Mouse (Mus musculus) cerebral cortex, adult 2 months (tissue): ENCODE results near the gene Rbm6.

Experiments
- WGBS: fragments of 180-500 bp; shearing (Covaris S2); methylation state at CpG from one replicate; pipeline ENCODE4 v1.1.7; 2018; 5-methylcytosine and 5-hydroxymethylcytosine counted together

Gene Rbm6

GRCm38 (mm10) chr9:107872350-107873098, 513 bp downstream of the Rbm6 start:
- under 1% methylated on average over 80 of the region's 80 CpGs for WGBS

GRCm38 (mm10) chr9:107866081-107866480, 7.0 kb downstream of the Rbm6 start:
- 96% methylated on average over 2 of the region's 2 CpGs for WGBS

- WGBS = 69% methylated on average over 1 of the region's 1 CpGs
These were observed 8.5 kb downstream of the Rbm6 start for GRCm38 (mm10) chr9:107864493-107864892.

- 79% methylated on average over 3 of the region's 3 CpGs for WGBS
These were observed 14.7 kb downstream of the Rbm6 start for GRCm38 (mm10) chr9:107858343-107858742.

GRCm38 (mm10) chr9:107848922-107849321, 24.1 kb downstream of the Rbm6 start:
- WGBS = 99% methylated on average over 7 of the region's 7 CpGs

GRCm38 (mm10) chr9:107842709-107843108, 30.3 kb downstream of the Rbm6 start:
- 94% methylated on average over 2 of the region's 2 CpGs for WGBS

GRCm38 (mm10) chr9:107838869-107839268, 34.2 kb downstream of the Rbm6 start:
- 63% methylated on average over 1 of the region's 1 CpGs for WGBS

- 72% methylated on average over 3 of the region's 3 CpGs for WGBS
These were observed 39.2 kb downstream of the Rbm6 start for GRCm38 (mm10) chr9:107833826-107834225.

GRCm38 (mm10) chr9:107812132-107812531, 60.9 kb downstream of the Rbm6 start:
- 83% methylated on average over 1 of the region's 1 CpGs for WGBS

GRCm38 (mm10) chr9:107810985-107811384, 62.1 kb downstream of the Rbm6 start:
- 95% methylated on average over 2 of the region's 2 CpGs for WGBS

- WGBS = 86% methylated on average over 6 of the region's 6 CpGs
These were observed 81.3 kb downstream of the Rbm6 start for GRCm38 (mm10) chr9:107791714-107792113.

GRCm38 (mm10) chr9:107782536-107783203, 90.4 kb downstream of the Rbm6 start:
- 56% methylated on average over 11 of the region's 11 CpGs for WGBS

GRCm38 (mm10) chr9:107774411-107774810, 98.6 kb downstream of the Rbm6 start:
- WGBS = 94% methylated on average over 3 of the region's 3 CpGs

- 62% methylated on average over 2 of the region's 2 CpGs for WGBS
These were observed 101.3 kb downstream of the Rbm6 start for GRCm38 (mm10) chr9:107771782-107772181.

GRCm38 (mm10) chr9:107770374-107771290, 102.4 kb downstream of the Rbm6 start, which contains the start of gene Rbm5:
Gene Rbm5, minus strand, starts transcription at chr9:107770996.
- under 1% methylated on average over 60 of the region's 60 CpGs for WGBS

GRCm38 (mm10) chr9:107770037-107770373, 103.0 kb downstream of the Rbm6 start:
- WGBS = under 1% methylated on average over 9 of the region's 9 CpGs

- WGBS = 4% methylated on average over 4 of the region's 4 CpGs
These were observed 103.5 kb downstream of the Rbm6 start for GRCm38 (mm10) chr9:107769445-107770000.

- 40% methylated on average over 5 of the region's 5 CpGs for WGBS
These were observed 104.2 kb downstream of the Rbm6 start for GRCm38 (mm10) chr9:107768851-107769250.

- 63% methylated on average over 6 of the region's 6 CpGs for WGBS
These were observed 113.4 kb downstream of the Rbm6 start for GRCm38 (mm10) chr9:107759593-107759992.

- 67% methylated on average over 5 of the region's 5 CpGs for WGBS
These were observed 122.7 kb downstream of the Rbm6 start for GRCm38 (mm10) chr9:107750378-107750777.

GRCm38 (mm10) chr9:107748063-107748462, 125.0 kb downstream of the Rbm6 start:
- 79% methylated on average over 3 of the region's 3 CpGs for WGBS

- WGBS = 28% methylated on average over 1 of the region's 1 CpGs
These were observed 125.7 kb downstream of the Rbm6 start for GRCm38 (mm10) chr9:107747310-107747709.
